Mouse (Mus musculus) effector memory CD4-positive, alpha-beta T cell, adult 5 months (primary cell): Measurements from ENCODE around the gene Gpr4. TPM values are rescaled to one million over a fixed set of nuclear protein-coding genes. Genes with fewer than 3 reads are reported as not detected.

Source experiments
- polyA plus RNA-seq: library from polyadenylated mRNA; unstranded; fragments of 100-300 nt; shearing (Covaris generic); gene quantifications from one replicate; pipeline ENCODE4 v1.2.1, GENCODE M21; 2017

The Gpr4 gene
- 0.12 TPM for polyA plus RNA-seq

GRCm38 (mm10) chr7:19211996-19212755 lies at the start of gene Gpr4:
Gene Gpr4 (plus strand): TSS chr7:19212538.

GRCm38 (mm10) chr7:19165656-19166423 lies 46.5 kb upstream of the Gpr4 start, which contains the start of gene Gipr:
Gene Gipr (minus strand): TSS chr7:19166127.

GRCm38 (mm10) chr7:19175708-19176515 lies 36.4 kb upstream of the Gpr4 start, which contains the start of gene Eml2:
Gene Eml2 (plus strand): TSS chr7:19176421.

GRCm38 (mm10) chr7:19227883-19228792 lies 15.8 kb downstream of the Gpr4 start, which contains the start of gene Opa3:
Gene Opa3 (plus strand): TSS chr7:19228334.

GRCm38 (mm10) chr7:19271238-19272172 lies 59.2 kb downstream of the Gpr4 start, which contains the start of gene Vasp:
Gene Vasp (minus strand): TSS chr7:19271817.

Other genes with a start within 250 kb of the Gpr4 start
- not detected for gene Nanos2, start 225.1 kb upstream of the Gpr4 start, polyA plus RNA-seq
- gene Mypop, start 221.3 kb upstream of the Gpr4 start, polyA plus RNA-seq = 5.4 TPM
- 32.4 TPM for gene Irf2bp1, start 208.5 kb upstream of the Gpr4 start, polyA plus RNA-seq
- gene Foxa3, start 189.0 kb upstream of the Gpr4 start, polyA plus RNA-seq = not detected
- gene Sympk, start 188.2 kb upstream of the Gpr4 start, polyA plus RNA-seq = 19.8 TPM
- gene Rsph6a, start 157.8 kb upstream of the Gpr4 start, polyA plus RNA-seq = not detected
- gene Dmwd, start 136.3 kb upstream of the Gpr4 start, polyA plus RNA-seq = 0.61 TPM
- 0.69 TPM for gene Dmpk, start 128.7 kb upstream of the Gpr4 start, polyA plus RNA-seq
- gene Six5, start 117.9 kb upstream of the Gpr4 start, polyA plus RNA-seq = 0.20 TPM
- gene Gm4969, start 94.2 kb upstream of the Gpr4 start, polyA plus RNA-seq = not detected
- gene Fbxo46, start 92.7 kb upstream of the Gpr4 start, polyA plus RNA-seq = 11.3 TPM
- 12.8 TPM for gene Qpctl, start 63.2 kb upstream of the Gpr4 start, polyA plus RNA-seq
- 30.8 TPM for gene Snrpd2, start 62.8 kb upstream of the Gpr4 start, polyA plus RNA-seq
- not detected for gene Gipr, start 46.4 kb upstream of the Gpr4 start, polyA plus RNA-seq
- 16.7 TPM for gene Eml2, start 36.1 kb upstream of the Gpr4 start, polyA plus RNA-seq
- gene Opa3, start 15.8 kb downstream of the Gpr4 start, polyA plus RNA-seq = 95.5 TPM
- 224 TPM for gene Vasp, start 59.3 kb downstream of the Gpr4 start, polyA plus RNA-seq
- 0.97 TPM for gene Ppm1n, start 67.5 kb downstream of the Gpr4 start, polyA plus RNA-seq
- 0.14 TPM for gene Rtn2, start 70.1 kb downstream of the Gpr4 start, polyA plus RNA-seq
- 65.7 TPM for gene Fosb, start 97.5 kb downstream of the Gpr4 start, polyA plus RNA-seq
- 68.8 TPM for gene Ercc1, start 132.2 kb downstream of the Gpr4 start, polyA plus RNA-seq
- 5.2 TPM for gene Cd3eap, start 146.9 kb downstream of the Gpr4 start, polyA plus RNA-seq
- gene Ppp1r13l, start 147.2 kb downstream of the Gpr4 start, polyA plus RNA-seq = 1.9 TPM
- gene Ercc2, start 169.5 kb downstream of the Gpr4 start, polyA plus RNA-seq = 7.5 TPM
- 6.9 TPM for gene Klc3, start 191.6 kb downstream of the Gpr4 start, polyA plus RNA-seq
- not detected for gene Ckm, start 192.2 kb downstream of the Gpr4 start, polyA plus RNA-seq
- gene Mark4, start 246.3 kb downstream of the Gpr4 start, polyA plus RNA-seq = 6.2 TPM